Mouse (Mus musculus): ENCODE data around the gene Rhot1.

DNA sequence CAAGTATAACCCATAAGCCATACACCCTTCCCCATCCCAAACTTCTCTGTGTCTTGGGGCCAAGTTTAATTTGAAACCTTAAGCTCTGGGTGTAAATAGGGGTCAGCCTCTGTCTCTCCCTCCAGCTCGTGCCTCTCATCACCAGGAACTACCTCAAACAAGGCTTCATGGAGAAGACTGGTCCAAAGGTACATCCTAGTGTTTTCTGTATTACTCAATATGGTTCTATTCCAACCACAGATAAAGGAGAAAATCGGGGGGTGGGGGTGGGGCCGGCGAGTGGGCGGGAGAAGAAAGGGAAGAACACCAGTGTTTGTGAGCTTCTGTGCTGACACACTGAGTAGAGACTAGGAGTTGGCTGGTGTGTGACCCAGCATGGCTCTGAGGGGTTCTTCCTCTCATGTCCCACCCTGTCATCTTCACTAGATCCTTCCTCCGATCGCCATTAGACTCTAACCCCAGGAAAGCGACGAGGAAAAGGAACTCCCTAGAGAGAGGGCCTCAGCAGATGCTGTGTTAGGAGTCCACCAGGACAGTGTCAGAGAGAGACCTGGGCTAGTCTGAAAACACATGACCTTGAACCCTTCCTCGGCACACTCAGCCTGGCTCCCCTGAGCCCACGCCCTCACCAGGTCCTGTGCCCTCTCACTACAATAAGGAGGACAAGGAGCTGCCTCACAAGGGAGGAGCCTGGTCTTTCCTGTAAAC lies 34.7 kb upstream of the Rhot1 start:
- TF ChIP-seq POLR2A (IDR thresholded peaks at IDR 0.05; ENCODE audit: insufficient read length, low read depth), result no peak
- no peak for TF ChIP-seq POLR2AphosphoS2 (IDR thresholded peaks at IDR 0.05; ENCODE audit: insufficient read length, low read depth)
- TF ChIP-seq USF1 (IDR thresholded peaks at IDR 0.05; ENCODE audit: low read depth), result no peak

Measured in myocyte (in vitro differentiated cells).